Mouse (Mus musculus) forebrain, embryonic 11.5 days (tissue): ENCODE measurements around the gene Vmn1r27. TPM values are rescaled to one million over a fixed set of nuclear protein-coding genes. Genes with fewer than 3 reads are reported as not detected.

Source experiments
- ATAC-seq: fragments of 200-750 bp; cut with Nextera tagmentation; replicated peaks from 2 replicates; pipeline ENCODE4 v1.8.0; 2017; ENCODE audit warnings: moderate TSS enrichment; ENCODE audit not compliant: low FRiP score
- DNase-seq: peaks from one replicate; pipeline ENCODE4 v3.0.0-alpha.2; 2017; ENCODE audit warnings: low spot score
- H3K27ac ChIP-seq: fragments of 300-500 bp; sonication (generic); 2 replicates; pipeline ENCODE4 v1.5.1; 2014; ENCODE audit warnings: low read depth, low read length
- H3K27me3 ChIP-seq: fragments of 300-500 bp; sonication (generic); 2 replicates; pipeline ENCODE4 v1.6.1; 2014; ENCODE audit warnings: mild to moderate bottlenecking, low read length, mixed read lengths; ENCODE audit not compliant: control insufficient read depth, insufficient read depth
- H3K36me3 ChIP-seq: fragments of 300-500 bp; sonication (generic); 2 replicates; pipeline ENCODE4 v1.6.1; 2014; ENCODE audit warnings: mild to moderate bottlenecking, low read length, moderate library complexity, mixed read lengths; ENCODE audit not compliant: control insufficient read depth, insufficient read depth
- H3K4me1 ChIP-seq: fragments of 300-500 bp; sonication (generic); replicated peaks from 2 replicates; pipeline ENCODE4 v1.6.1; 2014; ENCODE audit warnings: low read length, mixed read lengths; ENCODE audit not compliant: control insufficient read depth, insufficient read depth
- H3K4me2 ChIP-seq: fragments of 300-500 bp; sonication (generic); 2 replicates; pipeline ENCODE4 v1.6.1; 2014; ENCODE audit warnings: low read depth, mild to moderate bottlenecking, low read length, moderate library complexity, mixed read lengths; ENCODE audit not compliant: severe bottlenecking
- H3K4me3 ChIP-seq: fragments of 300-500 bp; sonication (generic); 2 replicates; pipeline ENCODE4 v1.5.1; 2014; ENCODE audit warnings: low read depth, low read length
- H3K9ac ChIP-seq: fragments of 300-500 bp; sonication (generic); 2 replicates; pipeline ENCODE4 v1.6.1; 2014; ENCODE audit warnings: low read length
- H3K9me3 ChIP-seq: fragments of 300-500 bp; sonication (generic); 2 replicates; pipeline ENCODE4 v1.6.1; 2016; ENCODE audit warnings: low read length, mixed read lengths; ENCODE audit not compliant: control insufficient read depth
- WGBS: fragments of 180-500 bp; shearing (Covaris S2); extraction: QIAGEN DNeasy Blood & Tissue Kit; methylation state at CpG from one replicate; pipeline ENCODE4 v1.1.7; 2014; 5-methylcytosine and 5-hydroxymethylcytosine counted together
- polyA plus RNA-seq: library from polyadenylated mRNA; unstranded; fragments of >200 nt; fragmentation: Nextera tagmentation; extraction: Ambion mirVana; gene quantifications from 2 replicates; pipeline ENCODE4 v1.2.1, GENCODE M21; 2014

The Vmn1r27 gene
- polyA plus RNA-seq, result not detected in 2 replicates

- no peak for DNase-seq
- H3K4me2 ChIP-seq, result no peak within 1 kb of the TSS
- WGBS, result 91% methylated on average over 2 of the region's 2 CpGs
- no peaks in the 10 kb centered on the region for H3K9me3 ChIP-seq
- H3K9ac ChIP-seq, result no peak within 1 kb of the TSS
- H3K4me3 ChIP-seq, result no peak within 1 kb of the TSS
- H3K27me3 ChIP-seq, result no peaks in the 10 kb centered on the region
- H3K4me1 ChIP-seq, result no peaks in the 10 kb centered on the region
- no peaks in the 10 kb centered on the region for H3K36me3 ChIP-seq
- no peak within 1 kb of the TSS for H3K27ac ChIP-seq
- ATAC-seq, result no peak
Measured at GRCm38 (mm10) chr6:58218721-58219120, at the start of gene Vmn1r27. TSS of gene Vmn1r27 (minus strand) at chr6:58218821.

- ATAC-seq, result no peak
- H3K27me3 ChIP-seq, result no peaks in the 10 kb centered on the region
- no peaks in the 10 kb centered on the region for H3K4me1 ChIP-seq
- no peaks in the 10 kb centered on the region for H3K36me3 ChIP-seq
- no peak within 1 kb of the TSS for H3K9ac ChIP-seq
- no peak for DNase-seq
- H3K4me2 ChIP-seq, result no peak within 1 kb of the TSS
- H3K4me3 ChIP-seq, result no peak within 1 kb of the TSS
- WGBS, result 95% methylated on average over 1 of the region's 1 CpGs
- no peaks in the 10 kb centered on the region for H3K9me3 ChIP-seq
- no peak within 1 kb of the TSS for H3K27ac ChIP-seq
Measured at GRCm38 (mm10) chr6:58261737-58262136, 43.1 kb upstream of the Vmn1r27 start, which contains the start of gene Vmn1r28. TSS of gene Vmn1r28 (plus strand) at chr6:58262037.

- Histone ChIP-seq H3K27ac (no peak overlapping the region), H3K36me3 (no peaks in the 10 kb centered on the region), H3K9ac (no peak overlapping the region), H3K4me3 (no peak overlapping the region), H3K9me3 (no peaks in the 10 kb centered on the region), H3K27me3 (no peaks in the 10 kb centered on the region), H3K4me1 (no peaks in the 10 kb centered on the region), H3K4me2 (no peak overlapping the region)
- DNase-seq (no peak), ATAC-seq (no peak)
- 85% methylated on average over 2 of the region's 2 CpGs for WGBS
Measured at GRCm38 (mm10) chr6:58216119-58216518, 2.5 kb downstream of the Vmn1r27 start.

Other genes starting within 250 kb of the Vmn1r27 start
- gene Vmn1r25, start 238.0 kb downstream of the Vmn1r27 start, polyA plus RNA-seq, result not detected in 2 replicates
- not detected in 2 replicates for gene Vmn1r26, start 203.7 kb downstream of the Vmn1r27 start, polyA plus RNA-seq
- not detected in 2 replicates for gene Vmn1r28, start 43.2 kb upstream of the Vmn1r27 start, polyA plus RNA-seq
- gene Vmn1r29, start 82.7 kb upstream of the Vmn1r27 start, polyA plus RNA-seq, result not detected in 2 replicates
- not detected in 2 replicates for gene Vmn1r30, start 224.6 kb upstream of the Vmn1r27 start, polyA plus RNA-seq